Mouse (Mus musculus) ES-E14 (cell line): ENCODE data around the gene Cyth3. TPM values are rescaled to one million over a fixed set of nuclear protein-coding genes. Genes with fewer than 3 reads are reported as not detected.

Source experiments
- DNase-seq: peaks from one replicate; pipeline ENCODE4 v3.0.0-alpha.2; 2013; ENCODE audit warnings: low read depth, low spot score
- H3K27ac ChIP-seq: 2 replicates; pipeline ENCODE4 v1.5.1; 2012; ENCODE audit warnings: low read depth, mild to moderate bottlenecking, low read length, moderate library complexity, mixed read lengths; ENCODE audit not compliant: poor library complexity, insufficient read depth, severe bottlenecking
- H3K36me3 ChIP-seq: 2 replicates; pipeline ENCODE4 v1.6.1; 2012; ENCODE audit warnings: mild to moderate bottlenecking, low read length, moderate library complexity, mixed read lengths; ENCODE audit not compliant: control insufficient read depth, poor library complexity, insufficient read depth, severe bottlenecking
- H3K4me1 ChIP-seq, 2 experiments: fragments of 150-350 bp in 1 of 2; sonication (generic) in 1 of 2; 2 replicates each; pipeline ENCODE4 v1.6.1; 2012; ENCODE audit warnings: low read length in 2 of 2, mild to moderate bottlenecking in 1 of 2, mixed read lengths in 1 of 2; ENCODE audit not compliant: control insufficient read depth in 2 of 2, insufficient read depth in 2 of 2, poor library complexity in 1 of 2
- H3K4me3 ChIP-seq, 2 experiments: fragments of 150-350 bp in 1 of 2; sonication (generic) in 1 of 2; 2 replicates each; pipeline ENCODE4 v1.5.1; 2012; ENCODE audit warnings: low read length in 2 of 2, low read depth in 1 of 2, mild to moderate bottlenecking in 1 of 2, mixed read lengths in 1 of 2; ENCODE audit not compliant: insufficient read depth in 1 of 2, poor library complexity in 1 of 2, severe bottlenecking in 1 of 2
- H3K9ac ChIP-seq: 2 replicates; pipeline ENCODE4 v1.6.1; 2012; ENCODE audit warnings: low read depth, mild to moderate bottlenecking, low read length, mixed read lengths; ENCODE audit not compliant: poor library complexity, insufficient read depth, severe bottlenecking
- H3K9me3 ChIP-seq: fragments of 150-350 bp; sonication (generic); 2 replicates; pipeline ENCODE4 v1.6.1; 2012; ENCODE audit warnings: low read depth, mild to moderate bottlenecking, low read length; ENCODE audit not compliant: control insufficient read depth, insufficient read depth
- CHD2 ChIP-seq: IDR thresholded peaks from 2 replicates; pipeline ENCODE4 v1.6.1; 2014; ENCODE audit warnings: mild to moderate bottlenecking, low read depth, low read length, inconsistent platforms
- HCFC1 ChIP-seq: IDR thresholded peaks from 2 replicates; pipeline ENCODE4 v1.6.1; 2012; ENCODE audit warnings: low read length, inconsistent platforms, borderline replicate concordance; ENCODE audit not compliant: insufficient read depth
- MAFK ChIP-seq: IDR thresholded peaks from 2 replicates; pipeline ENCODE4 v1.6.1; 2014; ENCODE audit warnings: mild to moderate bottlenecking, low read depth, low read length, inconsistent platforms; ENCODE audit not compliant: insufficient read depth
- ZC3H11A ChIP-seq: IDR thresholded peaks from 2 replicates; pipeline ENCODE4 v1.6.1; 2012; ENCODE audit warnings: low read depth, mild to moderate bottlenecking, inconsistent platforms, low read length, borderline replicate concordance
- ZNF384 ChIP-seq: IDR thresholded peaks from 2 replicates; pipeline ENCODE4 v1.6.1; 2012; ENCODE audit warnings: low read depth, low read length, inconsistent platforms
- in situ Hi-C, 2 experiments: fragments of 600-800 bp; cut with MboI; formaldehyde crosslinking; loops; one replicate each; pipeline ENCODE4 v1.15.1; 2025; ENCODE audit warnings: low sequenced_read_pairs in 2 of 2, inconsistent platforms in 1 of 2; ENCODE audit not compliant: unreplicated experiment in 2 of 2
- total RNA-seq: library from RNA; depleted of rRNA; stranded (reverse); fragments of 300-350 nt; gene quantifications from 2 replicates; pipeline ENCODE4 v1.2.3, GENCODE M21; 2012

The Cyth3 gene
- total RNA-seq, 1 experiment, result 11.0 TPM

DNA sequence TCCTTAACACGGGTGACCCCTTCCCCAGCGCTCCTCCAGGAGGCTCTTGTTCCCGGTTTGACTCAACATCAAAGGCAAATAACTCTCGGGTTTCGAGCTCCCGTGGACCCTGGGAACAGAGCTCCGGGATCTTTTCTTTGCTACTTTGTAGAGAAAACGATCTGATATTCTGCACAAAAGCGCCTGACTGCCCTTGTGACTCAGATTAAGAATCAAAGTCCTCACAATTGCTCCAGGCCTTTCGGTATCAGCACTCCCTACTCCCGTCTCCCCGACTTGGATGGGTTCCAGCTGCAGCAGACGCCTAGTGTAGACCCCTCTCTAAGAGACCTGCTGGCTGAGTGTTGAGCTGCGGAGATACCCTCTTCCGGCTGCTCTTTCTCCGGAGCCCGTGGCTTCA, 33.1 kb upstream of the Cyth3 start:
- no peak for TF ChIP-seq ZNF384
- TF ChIP-seq ZC3H11A, result no peak
- TF ChIP-seq CHD2, result no peak
- TF ChIP-seq MAFK, result no peak
- TF ChIP-seq HCFC1, result no peak
- Histone ChIP-seq H3K36me3 (no peaks in the 10 kb centered on the region), H3K27ac (no peak overlapping the region), H3K4me1 (no peaks in the 10 kb centered on the region), H3K9me3 (no peaks in the 10 kb centered on the region), H3K4me3 (no peak overlapping the region), H3K9ac (no peak overlapping the region)
- no peak for DNase-seq
- in situ Hi-C loops, result no loop called here

- DNase-seq, result no peak
- Histone ChIP-seq H3K9ac (no peak overlapping the region), H3K4me1 (no peaks in the 10 kb centered on the region), H3K9me3 (no peaks in the 10 kb centered on the region), H3K4me3 (no peak overlapping the region), H3K27ac (no peak overlapping the region), H3K36me3 (no peaks in the 10 kb centered on the region)
- in situ Hi-C loops, result no loop called here
- TF ChIP-seq CHD2 (no peak), MAFK (no peak), ZNF384 (no peak), HCFC1 (no peak), ZC3H11A (no peak)
Measured at GRCm38 (mm10) chr5:143592926-143593325, 29.3 kb upstream of the Cyth3 start.

- H3K27ac ChIP-seq, result no peak overlapping the region
- H3K36me3 ChIP-seq, result no peaks in the 10 kb centered on the region
- TF ChIP-seq MAFK, result no peak
- no peak for TF ChIP-seq ZC3H11A
- no peak overlapping the region for H3K9ac ChIP-seq
- DNase-seq, result no peak
- H3K9me3 ChIP-seq, result no peaks in the 10 kb centered on the region
- in situ Hi-C loops, result no loop called here
- H3K4me1 ChIP-seq, result no peaks in the 10 kb centered on the region
- H3K4me3 ChIP-seq, result no peak overlapping the region
Measured at GRCm38 (mm10) chr5:143593563-143594146, 28.6 kb upstream of the Cyth3 start.

DNA sequence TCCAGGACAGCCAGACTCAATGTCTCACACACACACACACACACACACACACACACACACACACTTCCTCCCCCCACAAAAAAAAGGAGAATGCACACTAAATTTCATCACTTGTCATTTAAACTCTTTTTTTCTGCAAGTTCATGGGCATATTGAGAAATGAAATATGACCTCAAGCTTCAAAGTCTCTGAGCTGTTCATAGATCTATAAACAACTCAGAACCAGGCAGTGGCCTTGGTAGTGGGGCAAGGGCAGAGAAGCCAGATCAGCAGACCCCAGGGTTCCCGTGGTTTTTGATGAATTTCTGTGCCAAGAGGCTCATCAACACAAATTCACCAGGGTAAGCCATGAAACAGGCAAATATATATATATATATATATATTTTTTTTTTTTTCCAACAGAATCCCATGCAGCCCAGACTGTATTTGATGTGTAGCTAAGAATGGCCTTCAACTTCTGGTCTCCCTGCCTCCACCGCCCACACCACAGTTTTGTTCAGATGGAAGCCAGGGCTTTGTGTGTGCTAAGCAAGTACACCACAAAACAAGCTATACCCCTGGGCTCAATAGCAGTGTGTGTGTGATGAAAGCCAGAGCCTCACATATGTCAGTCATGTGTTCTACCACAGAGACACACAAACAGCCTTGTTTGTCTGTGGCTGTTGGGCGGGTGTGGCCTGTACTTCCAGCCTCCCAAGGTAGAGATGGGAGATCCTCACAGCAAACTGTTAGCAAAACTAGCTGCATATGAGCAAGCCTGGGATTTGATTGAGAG, 27.8 kb upstream of the Cyth3 start:
- in situ Hi-C loops, result no loop called here
- H3K4me1 ChIP-seq, result no peaks in the 10 kb centered on the region
- H3K9me3 ChIP-seq, result no peaks in the 10 kb centered on the region
- no peak for DNase-seq
- H3K4me3 ChIP-seq, result no peak overlapping the region
- TF ChIP-seq MAFK (no peak), ZC3H11A (no peak), CHD2 (no peak), HCFC1 (no peak), ZNF384 (no peak)
- no peak overlapping the region for H3K27ac ChIP-seq
- H3K36me3 ChIP-seq, result no peaks in the 10 kb centered on the region
- no peak overlapping the region for H3K9ac ChIP-seq

GRCm38 (mm10) chr5:143602051-143602450, 20.2 kb upstream of the Cyth3 start:
- Histone ChIP-seq H3K27ac (no peak overlapping the region), H3K36me3 (no peaks in the 10 kb centered on the region), H3K9me3 (no peaks in the 10 kb centered on the region), H3K4me1 (no peaks in the 10 kb centered on the region), H3K4me3 (no peak overlapping the region), H3K9ac (no peak overlapping the region)
- in situ Hi-C loops, result no loop called here
- DNase-seq, result no peak
- TF ChIP-seq ZNF384 (no peak), MAFK (no peak)
